12 mouse cellular contexts compared by ENCODE assay signal in the genomic region with DNA sequence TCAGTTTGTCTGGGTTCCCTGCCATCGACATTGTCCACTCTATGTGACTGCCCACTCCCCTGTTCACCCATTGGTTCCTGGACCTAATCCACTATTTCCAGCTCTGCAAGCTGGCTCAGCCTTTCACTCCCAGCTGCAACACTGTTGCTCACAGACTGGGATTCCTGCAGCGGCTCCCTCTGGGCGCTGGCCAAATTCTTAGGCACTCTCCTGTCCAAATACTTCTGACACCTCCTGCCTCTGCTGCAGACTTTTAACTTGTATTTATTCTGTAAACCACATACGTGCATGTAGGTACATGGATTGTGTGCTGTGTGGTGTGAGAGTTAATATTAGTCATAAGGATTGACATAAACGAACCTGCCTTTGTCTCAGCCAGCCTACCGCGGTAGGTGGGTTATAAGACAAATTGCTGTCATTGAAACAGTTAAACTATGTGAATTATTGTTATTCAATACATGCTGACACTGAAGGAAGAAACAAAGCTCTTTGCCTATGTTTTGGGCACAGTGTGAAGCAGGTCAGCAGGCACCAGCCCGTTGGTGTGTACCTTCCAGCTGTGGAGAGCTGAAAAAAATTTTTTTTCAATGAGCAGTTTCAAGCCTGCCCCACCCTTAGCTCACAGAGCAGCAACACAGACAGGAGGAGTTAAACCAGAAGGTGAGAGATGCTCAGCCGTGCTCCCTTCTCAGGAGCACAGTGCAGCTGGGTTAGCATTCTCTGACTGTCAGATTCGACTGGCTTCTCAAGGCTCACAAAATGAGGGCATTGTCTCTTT.
DNase-seq lines count a peak whose midpoint lies in the region; ATAC-seq lines count a peak whose summit lies in the region.
"Had no signal": no experiment of that assay in that cellular context is flagged by ENCODE, and none has a peak within 500 bp of the region (broad histone marks: within the 10 kb centered on the region; RNA-seq: fewer than 3 reads in every experiment).

No protein-coding gene starts in this region.

- WGBS in stomach, embryonic 16.5 days, result 25% methylated on average over 10 of the region's 10 CpGs
- 79% methylated on average over 10 of the region's 10 CpGs for WGBS in midbrain, embryonic 14.5 days

- intact Hi-C loops in heart, postnatal 36 days (cut with DNase I), result no loop called here

- no peaks in the 10 kb centered on the region for H3K9me3 ChIP-seq in stomach, embryonic 16.5 days (replicated peaks; ENCODE audit: control insufficient read depth, low read length)
- no peaks in the 10 kb centered on the region for H3K9me3 ChIP-seq in midbrain, embryonic 14.5 days (ENCODE audit: control insufficient read depth, low read length)
- H3K9me3 ChIP-seq: liver, embryonic 12.5 days had no signal

- peak; percentile 57; the same call in 1 of the 2 replicates for ATAC-seq in stomach, embryonic 16.5 days (ENCODE audit: insufficient read depth, low FRiP score)
- no peak for ATAC-seq in midbrain, embryonic 14.5 days (ENCODE audit: low FRiP score, low TSS enrichment)
- ATAC-seq: intestine, embryonic 16.5 days; liver, embryonic 12.5 days; midbrain, embryonic 16.5 days had no signal

- no peaks in the 10 kb centered on the region for H3K36me3 ChIP-seq in stomach, embryonic 16.5 days (ENCODE audit: control insufficient read depth, insufficient read depth, low read length)
- no peaks in the 10 kb centered on the region for H3K36me3 ChIP-seq in midbrain, embryonic 14.5 days (ENCODE audit: control insufficient read depth, insufficient read depth, low read length)
- H3K36me3 ChIP-seq: liver, embryonic 12.5 days had no signal

- H3K4me2 ChIP-seq in stomach, embryonic 16.5 days (ENCODE audit: low read depth, low read length), result no peak overlapping the region
- H3K4me2 ChIP-seq in midbrain, embryonic 14.5 days (ENCODE audit: low read length), result no peak overlapping the region
- H3K4me2 ChIP-seq: liver, embryonic 12.5 days had no signal

- H3K4me3 ChIP-seq in stomach, embryonic 16.5 days (replicated peaks; ENCODE audit: low read length), result no peak overlapping the region
- no peak overlapping the region for H3K4me3 ChIP-seq in midbrain, embryonic 14.5 days (replicated peaks; ENCODE audit: low read depth, low read length)
- H3K4me3 ChIP-seq: liver, embryonic 12.5 days had no signal

- no peaks in the 10 kb centered on the region for H3K27me3 ChIP-seq in stomach, embryonic 16.5 days (ENCODE audit: control insufficient read depth, insufficient read depth, low read length)
- no peaks in the 10 kb centered on the region for H3K27me3 ChIP-seq in midbrain, embryonic 14.5 days (ENCODE audit: control insufficient read depth, insufficient read depth, low read length)

- H3K9ac ChIP-seq in stomach, embryonic 16.5 days (ENCODE audit: low read length), result no peak overlapping the region
- H3K9ac ChIP-seq in midbrain, embryonic 14.5 days (replicated peaks; ENCODE audit: low read length), result no peak overlapping the region
- H3K9ac ChIP-seq: liver, embryonic 12.5 days had no signal

- DNase-seq in heart, adult 18-20 months, result peak; percentile 7 to 29
- no peak for DNase-seq in heart, adult 8-10 months (ENCODE audit: low spot score)
- DNase-seq in lung, adult 18-20 months, result peak; percentile 31 to 63
- DNase-seq in lung, postnatal 25 days (ENCODE audit: low spot score), result no peak
- peak; percentile 15 to 17 for DNase-seq in heart, postnatal 36 days
- no peak for DNase-seq in layer of hippocampus, postnatal 14 days (ENCODE audit: low spot score in 2 of 2)
- DNase-seq in midbrain, embryonic 14.5 days, result no peak
- DNase-seq: spleen, adult 18-20 months had no signal

- peaks cover 13% of the 10 kb centered on the region for H3K4me1 ChIP-seq in stomach, embryonic 16.5 days (ENCODE audit: control insufficient read depth, insufficient read depth, low read length)
- H3K4me1 ChIP-seq in midbrain, embryonic 14.5 days (ENCODE audit: control insufficient read depth, insufficient read depth, low read length), result no peaks in the 10 kb centered on the region
- H3K4me1 ChIP-seq: liver, embryonic 12.5 days had no signal

- peak overlapping the region; percentile 39; the same call in 1 of the 2 replicates for H3K27ac ChIP-seq in stomach, embryonic 16.5 days (ENCODE audit: low read length)
- no peak overlapping the region for H3K27ac ChIP-seq in midbrain, embryonic 14.5 days (replicated peaks; ENCODE audit: low read depth, low read length)
- H3K27ac ChIP-seq: liver, embryonic 12.5 days had no signal

Comparison
In these comparisons a context has a peak if more than half of its experiments do, and no peak if none do; other contexts are left out.
1. DNase-seq: peak in heart, adult 18-20 months (2 of 2), lung, adult 18-20 months (2 of 2) and heart, postnatal 36 days (2 of 2); none in heart, adult 8-10 months (single experiment), lung, postnatal 25 days (single experiment), layer of hippocampus, postnatal 14 days (0 of 2) and midbrain, embryonic 14.5 days (single experiment).